Mouse (Mus musculus) left cerebral cortex, adult 2 months (tissue): ENCODE measurements at regions not wholly inside any gene's neighbourhood (a gene's known extent, or its start where the extent isn't known, plus 50 kb on each side); places are given as distances from the start of the nearest gene placed in this dataset.

Experiments used
- DNase-seq, 2 experiments: peaks; one replicate each; pipeline ENCODE4 v3.0.0; 2021 to 2022; ENCODE audit warnings: low spot score in 2 of 2, mixed read lengths in 1 of 2; ENCODE audit errors: extremely low spot score in 1 of 2
- H3K27ac ChIP-seq: fragments of 200-600 bp; 2 replicates; pipeline ENCODE4 v1.8.1; 2022
- H3K4me3 ChIP-seq: fragments of 200-600 bp; 2 replicates; pipeline ENCODE4 v1.8.1; 2022
- CTCF ChIP-seq: fragments of 200-600 bp; IDR thresholded peaks from 2 replicates; pipeline ENCODE4 v1.8.1; 2022; ENCODE audit warnings: antibody characterized with exemption, mild to moderate bottlenecking, moderate library complexity
- intact Hi-C: fragments of 180-260 bp; cut with DNase I; formaldehyde crosslinking; loops from one replicate; pipeline ENCODE4 v1.15.1; 2025

- H3K27ac ChIP-seq: no peak overlapping the region
- no peak overlapping the region for H3K4me3 ChIP-seq
- no peak for TF ChIP-seq CTCF
- no peak for DNase-seq
- intact Hi-C loops: no loop called here
These were observed 196.7 kb upstream of the Sp8 start for GRCm38 (mm10) chr12:118649323-118649973.

- Histone ChIP-seq H3K27ac (no peak overlapping the region), H3K4me3 (no peak overlapping the region)
- no peak for TF ChIP-seq CTCF
- no peak for DNase-seq
- intact Hi-C loops: no loop called here
These were observed 197.5 kb upstream of the Sp8 start for GRCm38 (mm10) chr12:118648673-118649072.

GRCm38 (mm10) chr12:118647270-118648042 lies 198.7 kb upstream of the Sp8 start:
- DNase-seq: no peak
- Histone ChIP-seq H3K27ac (no peak overlapping the region), H3K4me3 (no peak overlapping the region)
- no peak for TF ChIP-seq CTCF
- intact Hi-C loops: no loop called here

- H3K4me3 ChIP-seq: no peak overlapping the region
- DNase-seq: no peak
- no peak for TF ChIP-seq CTCF
- intact Hi-C loops: no loop called here
- no peak overlapping the region for H3K27ac ChIP-seq
These were observed 205.2 kb upstream of the Sp8 start for GRCm38 (mm10) chr12:118640925-118641324.

GRCm38 (mm10) chr12:118637214-118637613 lies 208.9 kb upstream of the Sp8 start:
- no peak for DNase-seq
- TF ChIP-seq CTCF: no peak
- no peak overlapping the region for H3K4me3 ChIP-seq

GRCm38 (mm10) chr12:118635456-118635855 lies 210.7 kb upstream of the Sp8 start:
- no peak overlapping the region for H3K27ac ChIP-seq
- TF ChIP-seq CTCF: no peak
- intact Hi-C loops: no loop called here
- H3K4me3 ChIP-seq: no peak overlapping the region
- no peak for DNase-seq

More at GRCm38 (mm10) chr12:118637214-118637613, 208.9 kb upstream of the Sp8 start:
- intact Hi-C loops: no loop called here
- H3K27ac ChIP-seq: no peak overlapping the region

GRCm38 (mm10) chr12:118630373-118630772 lies 215.8 kb upstream of the Sp8 start:
- TF ChIP-seq CTCF: no peak
- intact Hi-C loops: no loop called here
- no peak for DNase-seq

GRCm38 (mm10) chr12:118621697-118622485 lies 224.2 kb upstream of the Sp8 start:
- intact Hi-C loops: no loop called here
- TF ChIP-seq CTCF: no peak
- DNase-seq: no peak
- no peak overlapping the region for H3K4me3 ChIP-seq
- no peak overlapping the region for H3K27ac ChIP-seq

More at GRCm38 (mm10) chr12:118630373-118630772, 215.8 kb upstream of the Sp8 start:
- H3K27ac ChIP-seq: no peak overlapping the region
- H3K4me3 ChIP-seq: no peak overlapping the region

- DNase-seq: no peak
- Histone ChIP-seq H3K27ac (no peak overlapping the region), H3K4me3 (no peak overlapping the region)
- TF ChIP-seq CTCF: no peak
- intact Hi-C loops: no loop called here
These were observed 225.1 kb upstream of the Sp8 start for GRCm38 (mm10) chr12:118620847-118621636.

- no peak for TF ChIP-seq CTCF
- no peak overlapping the region for H3K27ac ChIP-seq
- no peak overlapping the region for H3K4me3 ChIP-seq
- intact Hi-C loops: no loop called here
- no peak for DNase-seq
These were observed 249.1 kb upstream of the Sp8 start for GRCm38 (mm10) chr12:118597015-118597414.

- DNase-seq: no peak
- TF ChIP-seq CTCF: no peak
- intact Hi-C loops: no loop called here
These were observed 251.2 kb upstream of the Sp8 start for GRCm38 (mm10) chr12:118594781-118595574.

More at GRCm38 (mm10) chr12:118594781-118595574, 251.2 kb upstream of the Sp8 start:
- Histone ChIP-seq H3K4me3 (no peak overlapping the region), H3K27ac (no peak overlapping the region)
